Mouse (Mus musculus) embryonic facial prominence, embryonic 14.5 days (tissue): ENCODE data around the gene Hspb8. TPM values are rescaled to one million over a fixed set of nuclear protein-coding genes. Genes with fewer than 3 reads are reported as not detected.

Source experiments
- ATAC-seq: fragments of 200-750 bp; cut with Nextera tagmentation; 2 replicates; pipeline ENCODE4 v1.8.0; 2017; ENCODE audit warnings: low read depth, moderate number of reproducible peaks, moderate TSS enrichment
- DNase-seq: peaks from one replicate; pipeline ENCODE4 v3.0.0-alpha.2; 2015; ENCODE audit warnings: low spot score
- H3K27ac ChIP-seq: fragments of 300-500 bp; sonication (generic); replicated peaks from 2 replicates; pipeline ENCODE4 v1.5.1; 2014; ENCODE audit warnings: low read depth, mild to moderate bottlenecking, low read length, moderate library complexity
- H3K27me3 ChIP-seq: fragments of 300-500 bp; sonication (generic); replicated peaks from 2 replicates; pipeline ENCODE4 v1.6.1; 2014; ENCODE audit warnings: low read length; ENCODE audit not compliant: control insufficient read depth, insufficient read depth
- H3K36me3 ChIP-seq: fragments of 300-500 bp; sonication (generic); 2 replicates; pipeline ENCODE4 v1.6.1; 2014; ENCODE audit warnings: low read length, mixed read lengths; ENCODE audit not compliant: control insufficient read depth, insufficient read depth
- H3K4me1 ChIP-seq: fragments of 300-500 bp; sonication (generic); 2 replicates; pipeline ENCODE4 v1.6.1; 2014; ENCODE audit warnings: antibody characterized with exemption, low read length; ENCODE audit not compliant: control insufficient read depth, insufficient read depth
- H3K4me2 ChIP-seq: fragments of 300-500 bp; sonication (generic); 2 replicates; pipeline ENCODE4 v1.6.1; 2014; ENCODE audit warnings: low read depth, mild to moderate bottlenecking, low read length, moderate library complexity, mixed read lengths
- H3K4me3 ChIP-seq: fragments of 300-500 bp; sonication (generic); 2 replicates; pipeline ENCODE4 v1.5.1; 2014; ENCODE audit warnings: low read depth, mild to moderate bottlenecking, low read length
- H3K9ac ChIP-seq: fragments of 300-500 bp; sonication (generic); 2 replicates; pipeline ENCODE4 v1.6.1; 2014; ENCODE audit warnings: low read depth, mild to moderate bottlenecking, low read length, moderate library complexity, mixed read lengths
- H3K9me3 ChIP-seq: fragments of 300-500 bp; sonication (generic); 2 replicates; pipeline ENCODE4 v1.6.1; 2016; ENCODE audit warnings: low read length; ENCODE audit not compliant: control insufficient read depth
- WGBS: fragments of 180-500 bp; shearing (Covaris S2); extraction: QIAGEN DNeasy Blood & Tissue Kit; methylation state at CpG from one replicate; pipeline ENCODE4 v1.1.7; 2014; 5-methylcytosine and 5-hydroxymethylcytosine counted together
- polyA plus RNA-seq: library from polyadenylated mRNA; unstranded; fragments of >200 nt; fragmentation: Nextera tagmentation; extraction: Ambion mirVana; gene quantifications from 2 replicates; pipeline ENCODE4 v1.2.1, GENCODE M21; 2014

Gene Hspb8
- polyA plus RNA-seq, 1 experiment from 2014 or later: 27.3 TPM

DNA sequence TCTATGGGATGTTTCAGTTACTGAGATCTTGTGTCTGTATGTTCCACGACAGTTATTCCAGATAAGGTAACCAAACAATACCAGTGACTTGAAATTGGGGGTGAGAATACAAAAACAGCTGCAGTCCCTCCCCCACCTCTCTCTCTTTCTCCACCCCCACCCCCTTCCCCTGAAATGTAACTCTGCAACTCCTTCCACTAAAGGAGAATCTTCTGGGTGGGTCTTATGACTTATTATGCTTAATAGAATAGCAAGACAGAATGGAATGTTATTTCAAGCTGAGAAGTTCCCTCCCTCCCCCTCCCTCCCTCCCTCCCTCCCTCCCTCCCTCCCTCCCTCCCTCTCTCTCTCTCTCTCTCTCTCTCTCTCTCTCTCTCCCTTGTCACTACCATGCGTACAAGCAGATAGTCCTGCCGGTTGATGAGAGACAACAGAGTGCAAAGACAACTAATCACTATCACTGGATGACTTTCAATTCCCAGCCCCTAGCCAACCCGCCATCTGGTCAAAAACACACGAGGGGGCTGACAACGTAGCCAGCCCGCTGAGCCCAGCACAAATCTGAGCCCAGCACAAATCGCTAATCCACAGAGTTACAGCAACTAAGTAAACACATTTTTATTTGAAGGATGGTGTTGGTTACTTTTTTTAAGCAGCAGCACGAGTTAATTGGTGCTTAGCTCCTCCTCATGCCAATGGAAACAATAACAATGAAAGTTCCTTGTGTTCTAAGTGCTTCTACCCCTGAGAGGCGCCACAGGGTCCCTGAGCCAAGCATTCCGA, 25.9 kb upstream of the Hspb8 start:
- Histone ChIP-seq H3K4me1 (0 out of 2 replicates have a peak, but pooled peaks cover 6% of the 10 kb centered on the region), H3K27me3 (no peaks in the 10 kb centered on the region; the same call in 1 of the 2 replicates), H3K9me3 (no peaks in the 10 kb centered on the region), H3K9ac (no peak overlapping the region), H3K4me3 (peak overlapping the region; percentile 23; the same call in 1 of the 2 replicates), H3K27ac (no peak overlapping the region), H3K36me3 (no peaks in the 10 kb centered on the region), H3K4me2 (peak overlapping the region; percentile 40)
- ATAC-seq (no peak), DNase-seq (peak; percentile 39)
- 4% methylated on average over 11 of the region's 11 CpGs for WGBS

DNA sequence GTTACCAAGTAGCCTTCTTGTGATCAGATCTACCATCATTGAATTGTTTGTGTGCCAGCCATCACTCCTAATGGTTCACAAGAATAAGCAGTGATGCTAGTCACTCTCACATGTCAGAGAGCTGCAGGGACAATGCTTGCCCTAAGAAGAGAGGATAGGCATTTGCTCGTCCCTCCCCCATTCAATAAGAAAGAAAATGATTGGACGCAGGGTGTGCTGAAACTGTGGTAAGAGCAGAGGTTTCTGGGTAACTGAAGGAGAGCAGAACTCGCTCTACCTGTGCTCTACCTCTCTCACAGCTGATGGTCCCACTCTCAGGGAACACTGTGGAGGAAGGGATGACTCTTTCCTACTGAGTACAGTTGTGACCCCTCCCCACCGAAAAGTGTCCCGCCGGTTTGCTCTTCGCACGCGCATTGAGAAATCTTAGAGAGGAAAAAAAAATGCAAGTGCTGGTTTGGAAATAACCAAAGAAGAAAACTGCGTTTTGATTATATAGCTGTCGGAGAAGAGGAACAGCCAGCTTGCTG, 25.2 kb upstream of the Hspb8 start:
- Histone ChIP-seq H3K9me3 (no peaks in the 10 kb centered on the region), H3K4me2 (peak overlapping the region; percentile 40), H3K27ac (0 out of 2 replicates have a peak overlapping the region, but pooled peaks have one; percentile 21), H3K9ac (no peak overlapping the region), H3K36me3 (no peaks in the 10 kb centered on the region), H3K4me1 (0 out of 2 replicates have a peak, but pooled peaks cover 3% of the 10 kb centered on the region), H3K4me3 (peak overlapping the region; percentile 23; the same call in 1 of the 2 replicates), H3K27me3 (no peaks in the 10 kb centered on the region; the same call in 1 of the 2 replicates)
- WGBS: 30% methylated on average over 11 of the region's 11 CpGs
- DNase-seq (no peak), ATAC-seq (no peak)

DNA sequence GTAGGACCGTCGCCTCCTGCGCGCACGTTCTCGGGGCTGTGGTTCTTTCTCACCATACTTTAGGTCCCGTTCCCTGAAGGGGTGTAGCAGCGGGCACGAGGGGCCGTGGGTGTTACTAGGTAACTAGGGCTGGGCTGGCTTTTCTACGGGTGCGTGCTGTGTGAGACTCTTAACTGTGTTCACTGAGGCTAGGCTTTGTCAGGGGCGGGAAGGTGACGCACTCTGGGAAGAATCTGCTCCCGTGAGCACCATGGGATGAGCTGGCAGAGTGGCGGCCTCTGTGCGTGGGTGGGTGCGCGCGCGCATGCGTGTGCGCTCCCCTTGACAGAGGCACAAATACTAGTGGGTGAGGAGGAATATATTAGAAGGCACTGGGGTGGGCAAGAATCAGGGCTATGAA, 23.9 kb upstream of the Hspb8 start:
- no peaks in the 10 kb centered on the region for H3K9me3 ChIP-seq
- ATAC-seq: no peak
- no peaks in the 10 kb centered on the region; the same call in 1 of the 2 replicates for H3K27me3 ChIP-seq
- 0 out of 2 replicates have a peak, but pooled peaks cover 3% of the 10 kb centered on the region for H3K4me1 ChIP-seq
- H3K27ac ChIP-seq: no peak overlapping the region
- H3K4me2 ChIP-seq: peak overlapping the region; percentile 6; the same call in 1 of the 2 replicates
- H3K4me3 ChIP-seq: no peak overlapping the region
- H3K9ac ChIP-seq: no peak overlapping the region
- 46% methylated on average over 23 of the region's 23 CpGs for WGBS
- no peak for DNase-seq
- no peaks in the 10 kb centered on the region for H3K36me3 ChIP-seq

DNA sequence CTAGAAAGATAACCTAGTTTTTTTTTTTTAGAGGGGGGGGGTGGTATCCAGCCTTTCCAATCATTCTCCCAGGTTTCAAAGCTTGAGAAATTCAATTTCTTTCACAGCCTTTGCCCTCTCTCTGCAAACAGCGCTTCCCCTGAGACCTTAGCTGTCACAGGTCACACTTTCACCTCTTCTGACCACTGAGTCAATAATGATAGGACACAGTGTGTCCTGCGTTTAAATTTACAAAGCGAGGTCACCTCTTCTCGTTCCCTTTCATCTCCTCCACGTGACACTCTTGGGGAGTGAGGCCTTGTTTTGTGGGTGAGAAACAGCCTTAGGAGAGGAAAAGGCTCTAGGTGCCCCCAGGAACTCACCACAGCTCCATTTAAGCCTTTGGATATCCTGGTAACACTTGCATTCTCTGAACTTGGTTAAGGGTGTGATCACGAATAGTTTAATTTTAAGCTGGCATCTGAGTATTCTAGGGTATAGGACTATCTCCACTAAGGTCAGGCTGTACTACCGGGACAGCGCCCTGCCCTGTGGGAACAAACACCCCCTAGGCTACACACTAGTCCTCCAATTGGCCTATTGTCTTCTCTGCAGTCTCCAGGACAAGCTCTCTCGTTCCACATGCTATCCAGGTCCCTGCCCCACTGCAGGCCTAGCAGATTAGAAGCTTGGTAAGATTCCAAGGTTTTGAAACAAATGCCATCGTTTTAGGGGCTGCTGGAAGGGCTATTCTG, 23.1 kb upstream of the Hspb8 start:
- no peaks in the 10 kb centered on the region; the same call in 1 of the 2 replicates for H3K27me3 ChIP-seq

DNA sequence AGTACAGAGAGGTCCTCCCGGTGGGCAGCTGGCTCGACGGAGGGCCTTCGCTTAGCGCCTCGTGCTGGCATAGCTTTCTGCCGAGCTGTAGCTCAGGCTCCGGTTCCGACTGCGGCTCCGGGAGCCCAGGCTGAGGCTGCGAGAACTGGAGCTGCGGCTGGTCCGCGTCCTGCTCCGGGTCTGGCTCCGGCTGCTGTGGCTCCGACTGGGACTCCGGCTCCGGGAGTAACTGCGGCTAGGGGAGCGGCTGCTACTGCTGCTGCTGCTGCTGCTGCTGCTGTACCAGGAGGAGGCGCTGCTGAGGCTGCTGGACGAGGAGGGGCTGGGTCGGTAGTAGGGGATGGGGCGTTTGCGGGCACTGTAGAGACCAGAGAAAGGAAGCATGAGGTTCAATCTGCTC, 21.9 kb upstream of the Hspb8 start:
- Histone ChIP-seq H3K9ac (no peak overlapping the region), H3K9me3 (no peaks in the 10 kb centered on the region), H3K4me3 (no peak overlapping the region), H3K4me2 (no peak overlapping the region), H3K27me3 (no peaks in the 10 kb centered on the region; the same call in 1 of the 2 replicates), H3K4me1 (0 out of 2 replicates have a peak, but pooled peaks cover 3% of the 10 kb centered on the region), H3K27ac (no peak overlapping the region), H3K36me3 (no peaks in the 10 kb centered on the region)
- WGBS: 52% methylated on average over 19 of the region's 27 CpGs
- no peak for DNase-seq
- no peak for ATAC-seq

More for the DNA sequence above, 23.1 kb upstream of the Hspb8 start:
- no peaks in the 10 kb centered on the region for H3K9me3 ChIP-seq
- no peaks in the 10 kb centered on the region for H3K36me3 ChIP-seq
- 0 out of 2 replicates have a peak overlapping the region, but pooled peaks have one; percentile 6 for H3K4me2 ChIP-seq
- no peak overlapping the region for H3K9ac ChIP-seq
- 43% methylated on average over 10 of the region's 10 CpGs for WGBS
- no peak overlapping the region for H3K27ac ChIP-seq
- no peak overlapping the region for H3K4me3 ChIP-seq
- DNase-seq (no peak), ATAC-seq (no peak)
- 0 out of 2 replicates have a peak, but pooled peaks cover 3% of the 10 kb centered on the region for H3K4me1 ChIP-seq

DNA sequence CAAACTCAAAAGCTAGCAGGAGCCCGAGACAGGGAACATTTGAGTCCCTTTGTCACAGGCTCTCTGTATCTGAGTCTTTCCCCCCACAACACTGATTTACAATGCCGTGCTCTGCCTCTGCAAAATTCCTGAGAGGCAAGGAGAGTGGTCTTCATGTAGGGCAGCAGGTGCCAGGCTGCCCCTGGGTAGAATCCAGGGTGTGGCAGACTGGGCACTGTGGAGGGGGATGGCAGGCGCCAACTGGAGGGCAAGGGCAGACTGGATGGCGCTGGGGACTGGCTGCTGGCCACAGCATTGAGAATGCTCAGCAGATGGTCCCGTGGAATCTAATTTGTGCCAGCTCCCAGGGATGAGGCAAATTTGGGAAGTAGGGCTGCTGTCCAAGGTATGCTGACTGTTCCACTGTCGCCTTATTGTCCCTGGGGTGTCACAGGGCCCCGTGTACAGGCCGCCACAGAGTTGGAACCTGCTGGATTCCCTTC, 20.8 kb upstream of the Hspb8 start:
- no peak overlapping the region for H3K4me2 ChIP-seq
- H3K9ac ChIP-seq: no peak overlapping the region
- DNase-seq: no peak
- no peaks in the 10 kb centered on the region for H3K36me3 ChIP-seq
- H3K27me3 ChIP-seq: no peaks in the 10 kb centered on the region; the same call in 1 of the 2 replicates
- H3K4me1 ChIP-seq: 0 out of 2 replicates have a peak, but pooled peaks cover 3% of the 10 kb centered on the region
- no peak for ATAC-seq
- H3K9me3 ChIP-seq: no peaks in the 10 kb centered on the region
- no peak overlapping the region for H3K4me3 ChIP-seq
- H3K27ac ChIP-seq: no peak overlapping the region
- WGBS: 79% methylated on average over 8 of the region's 8 CpGs

DNA sequence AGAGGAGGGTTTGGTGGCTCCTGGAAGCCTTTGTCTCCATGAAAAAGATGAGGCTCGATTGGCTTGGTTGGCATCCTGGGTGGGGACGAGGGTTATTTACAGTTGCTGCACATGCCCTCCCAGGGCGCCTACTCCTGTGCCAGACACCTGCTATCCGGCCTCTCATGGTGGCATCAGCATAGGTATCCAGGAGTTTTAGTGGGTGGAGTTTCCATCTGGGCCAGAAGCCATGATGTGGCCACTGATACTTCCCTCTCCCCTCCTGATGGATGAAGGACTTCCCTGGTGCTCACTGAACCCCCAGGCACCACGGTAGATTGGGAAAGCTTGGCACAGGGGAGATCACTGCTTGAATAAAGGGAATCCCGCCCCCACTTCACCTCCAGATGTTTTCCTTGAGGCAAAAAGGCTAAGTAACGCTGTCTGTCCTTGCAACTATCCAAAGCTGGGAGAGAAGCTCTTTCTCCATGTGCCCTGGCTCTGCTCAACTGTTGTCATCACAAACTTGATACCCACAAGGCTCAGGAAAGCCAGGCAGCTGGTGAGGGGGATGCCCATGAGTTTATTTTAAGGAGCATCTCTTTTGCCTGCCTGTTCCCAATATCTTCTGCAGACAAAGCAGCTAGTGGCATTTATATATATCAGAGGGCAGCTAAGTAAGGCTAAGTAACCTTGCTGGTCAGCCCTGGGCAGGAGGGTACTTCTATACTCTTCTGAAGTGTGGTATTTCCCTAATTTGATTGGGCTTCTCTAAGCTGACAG, 20.2 kb upstream of the Hspb8 start:
- no peaks in the 10 kb centered on the region for H3K9me3 ChIP-seq
- H3K27ac ChIP-seq: no peak overlapping the region
- no peaks in the 10 kb centered on the region for H3K4me1 ChIP-seq
- no peak for DNase-seq
- H3K9ac ChIP-seq: no peak overlapping the region
- H3K4me3 ChIP-seq: no peak overlapping the region
- no peak overlapping the region for H3K4me2 ChIP-seq
- ATAC-seq: no peak
- WGBS: 60% methylated on average over 7 of the region's 7 CpGs
- no peaks in the 10 kb centered on the region for H3K36me3 ChIP-seq
- H3K27me3 ChIP-seq: no peaks in the 10 kb centered on the region; the same call in 1 of the 2 replicates

DNA sequence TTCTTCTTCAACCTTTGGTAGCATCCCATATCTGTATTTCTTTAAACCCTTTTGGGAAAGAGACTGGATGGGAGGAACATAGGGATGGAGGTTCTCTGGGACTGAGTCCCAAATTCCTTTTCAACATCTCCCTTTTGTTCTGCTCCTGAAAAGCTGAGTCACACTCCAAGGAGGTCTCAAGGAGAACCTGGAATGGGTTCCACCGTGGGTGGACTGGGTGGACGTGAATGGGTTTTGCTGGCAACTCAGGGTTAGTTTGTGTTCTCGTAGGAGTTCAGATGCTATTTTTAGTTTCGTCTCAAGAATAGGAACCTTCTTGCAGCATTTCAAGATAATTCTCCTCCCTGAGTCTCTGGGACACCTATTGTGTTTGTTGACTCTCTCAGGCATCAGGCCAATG, 17.6 kb upstream of the Hspb8 start:
- no peak overlapping the region for H3K4me2 ChIP-seq
- no peak for ATAC-seq
- DNase-seq: no peak
- no peaks in the 10 kb centered on the region for H3K9me3 ChIP-seq
- H3K27me3 ChIP-seq: no peaks in the 10 kb centered on the region; the same call in 1 of the 2 replicates
- 60% methylated on average over 4 of the region's 4 CpGs for WGBS
- H3K27ac ChIP-seq: no peak overlapping the region
- no peaks in the 10 kb centered on the region for H3K4me1 ChIP-seq
- no peak overlapping the region for H3K9ac ChIP-seq
- H3K4me3 ChIP-seq: no peak overlapping the region
- no peaks in the 10 kb centered on the region for H3K36me3 ChIP-seq
